Mouse (Mus musculus): ENCODE data around the gene Chrne. TPM values are rescaled to one million over a fixed set of nuclear protein-coding genes. Genes with fewer than 3 reads are reported as not detected.

Chrne gene
- polyA plus RNA-seq, 1 experiment from 2014 or later = not detected

- no peaks in the 10 kb centered on the region for H3K9me3 ChIP-seq (ENCODE audit: low read length)
- ATAC-seq (no peak), DNase-seq (ENCODE audit: low spot score) (no peak)
- H3K9ac ChIP-seq (replicated peaks; ENCODE audit: low read depth) = no peak overlapping the region
- H3K27ac ChIP-seq (ENCODE audit: low read length) = no peak overlapping the region
- no peak overlapping the region for H3K4me3 ChIP-seq (ENCODE audit: low read depth, low read length)
- TF ChIP-seq CTCF (IDR thresholded peaks at IDR 0.05) (no peak), EP300 (IDR thresholded peaks at IDR 0.05) (no peak)
- no peaks in the 10 kb centered on the region for H3K27me3 ChIP-seq (replicated peaks; ENCODE audit: insufficient read depth, low read length)
- H3K36me3 ChIP-seq (ENCODE audit: insufficient read depth, low read length) = peaks cover 24% of the 10 kb centered on the region
- 92% methylated on average over 8 of the region's 8 CpGs for WGBS
- peaks cover 20% of the 10 kb centered on the region; the same call in 1 of the 2 replicates for H3K4me1 ChIP-seq (ENCODE audit: insufficient read depth, low read depth, low read length)
- H3K4me2 ChIP-seq (replicated peaks; ENCODE audit: low read depth, low read length) = no peak overlapping the region
These were observed 25.6 kb upstream of the Chrne start for GRCm38 (mm10) chr11:70644564-70645103.

- Histone ChIP-seq H3K27ac (ENCODE audit: low read length) (no peak overlapping the region), H3K9ac (replicated peaks; ENCODE audit: low read depth) (no peak overlapping the region), H3K4me2 (replicated peaks; ENCODE audit: low read depth, low read length) (no peak overlapping the region), H3K4me3 (ENCODE audit: low read depth, low read length) (no peak overlapping the region), H3K4me1 (ENCODE audit: insufficient read depth, low read depth, low read length) (peaks cover 16% of the 10 kb centered on the region; the same call in 1 of the 2 replicates), H3K9me3 (ENCODE audit: low read length) (no peaks in the 10 kb centered on the region), H3K27me3 (replicated peaks; ENCODE audit: insufficient read depth, low read length) (no peaks in the 10 kb centered on the region), H3K36me3 (ENCODE audit: insufficient read depth, low read length) (peaks cover 16% of the 10 kb centered on the region; the same call in 1 of the 2 replicates)
- TF ChIP-seq EP300 (IDR thresholded peaks at IDR 0.05) (no peak), CTCF (IDR thresholded peaks at IDR 0.05) (no peak)
- ATAC-seq = no peak
- no peak for DNase-seq (ENCODE audit: low spot score)
- 90% methylated on average over 6 of the region's 6 CpGs for WGBS
These were observed 24.0 kb upstream of the Chrne start for GRCm38 (mm10) chr11:70643051-70643450.

- Histone ChIP-seq H3K27me3 (replicated peaks; ENCODE audit: insufficient read depth, low read length) (no peaks in the 10 kb centered on the region), H3K9ac (replicated peaks; ENCODE audit: low read depth) (no peak overlapping the region), H3K9me3 (ENCODE audit: low read length) (no peaks in the 10 kb centered on the region), H3K4me2 (replicated peaks; ENCODE audit: low read depth, low read length) (no peak overlapping the region), H3K4me3 (ENCODE audit: low read depth, low read length) (no peak overlapping the region), H3K27ac (ENCODE audit: low read length) (no peak overlapping the region), H3K4me1 (ENCODE audit: insufficient read depth, low read depth, low read length) (peaks cover 13% of the 10 kb centered on the region; the same call in 1 of the 2 replicates), H3K36me3 (ENCODE audit: insufficient read depth, low read length) (peaks cover 16% of the 10 kb centered on the region; the same call in 1 of the 2 replicates)
- TF ChIP-seq CTCF (IDR thresholded peaks at IDR 0.05) (no peak), EP300 (IDR thresholded peaks at IDR 0.05) (no peak)
- DNase-seq (ENCODE audit: low spot score) = no peak
- 74% methylated on average over 7 of the region's 7 CpGs for WGBS
- ATAC-seq = no peak
These were observed 22.2 kb upstream of the Chrne start for GRCm38 (mm10) chr11:70641241-70641640.

- peak; percentile 74 for ATAC-seq
- H3K4me1 ChIP-seq (ENCODE audit: insufficient read depth, low read depth, low read length) = peaks cover 7% of the 10 kb centered on the region; the same call in 1 of the 2 replicates
- no peak overlapping the region for H3K4me2 ChIP-seq (replicated peaks; ENCODE audit: low read depth, low read length)
- no peaks in the 10 kb centered on the region for H3K9me3 ChIP-seq (ENCODE audit: low read length)
- H3K27me3 ChIP-seq (replicated peaks; ENCODE audit: insufficient read depth, low read length) = no peaks in the 10 kb centered on the region
- TF ChIP-seq EP300 (IDR thresholded peaks at IDR 0.05) (peak; percentile 33; the same call in 1 of the 2 replicates), CTCF (IDR thresholded peaks at IDR 0.05) (no peak)
- no peak overlapping the region for H3K9ac ChIP-seq (replicated peaks; ENCODE audit: low read depth)
- H3K4me3 ChIP-seq (ENCODE audit: low read depth, low read length) = no peak overlapping the region
- DNase-seq (ENCODE audit: low spot score) = peak; percentile 65
- peaks cover 11% of the 10 kb centered on the region; the same call in 1 of the 2 replicates for H3K36me3 ChIP-seq (ENCODE audit: insufficient read depth, low read length)
- H3K27ac ChIP-seq (ENCODE audit: low read length) = no peak overlapping the region; the same call in 1 of the 2 replicates
- 50% methylated on average over 8 of the region's 8 CpGs for WGBS
These were observed 21.0 kb upstream of the Chrne start for GRCm38 (mm10) chr11:70639976-70640375.

- H3K36me3 ChIP-seq (ENCODE audit: insufficient read depth, low read length) = 0 out of 2 replicates have a peak, but pooled peaks cover 4% of the 10 kb centered on the region
- H3K4me2 ChIP-seq (replicated peaks; ENCODE audit: low read depth, low read length) = no peak within 1 kb of the TSS
- DNase-seq (ENCODE audit: low spot score) = no peak
- no peak for TF ChIP-seq CTCF (IDR thresholded peaks at IDR 0.05)
- TF ChIP-seq EP300 (IDR thresholded peaks at IDR 0.05) = no peak
- H3K27ac ChIP-seq (ENCODE audit: low read length) = no peak within 1 kb of the TSS
- WGBS = 19% methylated on average over 5 of the region's 5 CpGs
- no peaks in the 10 kb centered on the region for H3K27me3 ChIP-seq (replicated peaks; ENCODE audit: insufficient read depth, low read length)
- no peak within 1 kb of the TSS for H3K9ac ChIP-seq (replicated peaks; ENCODE audit: low read depth)
- ATAC-seq = no peak
- no peak within 1 kb of the TSS for H3K4me3 ChIP-seq (ENCODE audit: low read depth, low read length)
- H3K4me1 ChIP-seq (ENCODE audit: insufficient read depth, low read depth, low read length) = peaks cover 7% of the 10 kb centered on the region; the same call in 1 of the 2 replicates
- no peaks in the 10 kb centered on the region for H3K9me3 ChIP-seq (ENCODE audit: low read length)
These were observed 19.8 kb upstream of the Chrne start, which contains the start of gene Gp1ba for GRCm38 (mm10) chr11:70638714-70639278. Gp1ba (plus strand) TSS chr11:70639122.

- H3K4me3 ChIP-seq (ENCODE audit: low read depth, low read length) = no peak overlapping the region
These were observed 19.3 kb upstream of the Chrne start for GRCm38 (mm10) chr11:70638293-70638692.

More at GRCm38 (mm10) chr11:70638293-70638692, 19.3 kb upstream of the Chrne start:
- TF ChIP-seq CTCF (IDR thresholded peaks at IDR 0.05) = no peak
- H3K9ac ChIP-seq (replicated peaks; ENCODE audit: low read depth) = no peak overlapping the region
- no peaks in the 10 kb centered on the region for H3K9me3 ChIP-seq (ENCODE audit: low read length)
- ATAC-seq = no peak
- H3K27ac ChIP-seq (ENCODE audit: low read length) = no peak overlapping the region
- WGBS = 87% methylated on average over 1 of the region's 1 CpGs
- DNase-seq (ENCODE audit: low spot score) = no peak
- 0 out of 2 replicates have a peak, but pooled peaks cover 4% of the 10 kb centered on the region for H3K36me3 ChIP-seq (ENCODE audit: insufficient read depth, low read length)
- H3K4me1 ChIP-seq (ENCODE audit: insufficient read depth, low read depth, low read length) = peaks cover 7% of the 10 kb centered on the region; the same call in 1 of the 2 replicates
- no peak overlapping the region for H3K4me2 ChIP-seq (replicated peaks; ENCODE audit: low read depth, low read length)
- H3K27me3 ChIP-seq (replicated peaks; ENCODE audit: insufficient read depth, low read length) = no peaks in the 10 kb centered on the region
